Mouse (Mus musculus) kidney, adult 2 months (tissue): Measurements from ENCODE around the gene Pfdn6. TPM values are rescaled to one million over a fixed set of nuclear protein-coding genes. Genes with fewer than 3 reads are reported as not detected.
"Not testable (repeated sequence)": the region's sequence is repeated elsewhere in the genome, so short reads cannot be mapped to it uniquely, and the experiment has no call there.

Experiments used
- DNase-seq: peaks from one replicate; pipeline ENCODE4 v3.0.0; 2021
- H3K27ac ChIP-seq: fragments of 200-500 bp; 2 replicates; pipeline ENCODE4 v1.5.1; 2012; ENCODE audit warnings: low read depth, low read length, control low read depth, inconsistent platforms; ENCODE audit not compliant: insufficient read depth
- H3K27me3 ChIP-seq: fragments of 200-500 bp; replicated peaks from 2 replicates; pipeline ENCODE4 v1.6.1; 2012; ENCODE audit warnings: mild to moderate bottlenecking, moderate library complexity, low read length, inconsistent platforms; ENCODE audit not compliant: control insufficient read depth, insufficient read depth
- H3K36me3 ChIP-seq: fragments of 200-500 bp; 2 replicates; pipeline ENCODE4 v1.6.1; 2012; ENCODE audit warnings: mild to moderate bottlenecking, moderate library complexity, low read length, inconsistent platforms; ENCODE audit not compliant: control insufficient read depth, insufficient read depth
- H3K4me1 ChIP-seq: fragments of 200-500 bp; 2 replicates; pipeline ENCODE4 v1.6.1; 2011; ENCODE audit warnings: low read length; ENCODE audit not compliant: control insufficient read depth, insufficient read depth
- H3K4me3 ChIP-seq: fragments of 200-500 bp; 2 replicates; pipeline ENCODE4 v1.5.1; 2011; ENCODE audit warnings: mild to moderate bottlenecking, low read depth, low read length, control low read depth; ENCODE audit not compliant: insufficient read depth
- CTCF ChIP-seq: fragments of 200-500 bp; conservative IDR thresholded peaks from 2 replicates; pipeline ENCODE4 v1.5.1; 2011; ENCODE audit warnings: low read depth, mild to moderate bottlenecking, control low read depth, low read length, moderate library complexity, mixed read lengths; ENCODE audit not compliant: insufficient read depth, insufficient read length
- POLR2A ChIP-seq: fragments of 200-500 bp; IDR thresholded peaks from one replicate; pipeline ENCODE4 v1.6.1; 2011; ENCODE audit warnings: low read depth, low read length, control low read depth
- WGBS: fragments of 180-500 bp; shearing (Covaris S2); methylation state at CpG from one replicate; pipeline ENCODE4 v1.1.7; 2018; 5-methylcytosine and 5-hydroxymethylcytosine counted together
- polyA plus RNA-seq: library from polyadenylated mRNA; depleted of rRNA; stranded (reverse); fragments of >200 nt; gene quantifications from 2 replicates; pipeline ENCODE4 v1.2.3, GENCODE M21; 2012

The Pfdn6 gene
- polyA plus RNA-seq, 1 experiment, result 41.1 TPM

GRCm38 (mm10) chr17:33900989-33901314, 39.2 kb downstream of the Pfdn6 start:
- Histone ChIP-seq H3K36me3 (no peaks in the 10 kb centered on the region), H3K27me3 (no peaks in the 10 kb centered on the region), H3K27ac (no peak overlapping the region), H3K4me1 (no peaks in the 10 kb centered on the region), H3K4me3 (no peak overlapping the region)
- DNase-seq, result no peak
- TF ChIP-seq POLR2A (no peak), CTCF (no peak)
- 86% methylated on average over 4 of the region's 4 CpGs for WGBS

- Histone ChIP-seq H3K27me3 (no peaks in the 10 kb centered on the region), H3K4me1 (no peaks in the 10 kb centered on the region), H3K27ac (no peak overlapping the region), H3K36me3 (no peaks in the 10 kb centered on the region), H3K4me3 (no peak overlapping the region)
- WGBS, result 68% methylated on average over 7 of the region's 7 CpGs
- DNase-seq, result no peak
- TF ChIP-seq CTCF (no peak), POLR2A (no peak)
Observed at GRCm38 (mm10) chr17:33900281-33900988, 39.7 kb downstream of the Pfdn6 start.

GRCm38 (mm10) chr17:33899642-33900041, 40.5 kb downstream of the Pfdn6 start:
- no peak overlapping the region for H3K4me3 ChIP-seq
- WGBS, result 78% methylated on average over 4 of the region's 4 CpGs
- TF ChIP-seq POLR2A (no peak), CTCF (no peak)
- no peaks in the 10 kb centered on the region for H3K4me1 ChIP-seq
- no peak for DNase-seq
- no peak overlapping the region for H3K27ac ChIP-seq
- no peaks in the 10 kb centered on the region for H3K36me3 ChIP-seq
- H3K27me3 ChIP-seq, result no peaks in the 10 kb centered on the region

GRCm38 (mm10) chr17:33898193-33898592, 42.0 kb downstream of the Pfdn6 start:
- DNase-seq, H3K27ac ChIP-seq: not testable (repeated sequence)

GRCm38 (mm10) chr17:33897114-33897794, 42.9 kb downstream of the Pfdn6 start:
- TF ChIP-seq POLR2A (no peak), CTCF (peak; percentile 63)
- H3K4me1 ChIP-seq, result no peaks in the 10 kb centered on the region
- no peaks in the 10 kb centered on the region for H3K36me3 ChIP-seq
- H3K27me3 ChIP-seq, result no peaks in the 10 kb centered on the region
- DNase-seq, result peak; percentile 57
- no peak overlapping the region for H3K4me3 ChIP-seq
- 43% methylated on average over 6 of the region's 6 CpGs for WGBS
- no peak overlapping the region for H3K27ac ChIP-seq

More at GRCm38 (mm10) chr17:33898193-33898592, 42.0 kb downstream of the Pfdn6 start:
- WGBS, result 84% methylated on average over 4 of the region's 4 CpGs
- not testable (repeated sequence) for H3K4me3 ChIP-seq, H3K36me3 ChIP-seq, H3K4me1 ChIP-seq, H3K27me3 ChIP-seq

- not testable (repeated sequence) for H3K4me3 ChIP-seq, H3K36me3 ChIP-seq, H3K4me1 ChIP-seq, DNase-seq, H3K27me3 ChIP-seq, H3K27ac ChIP-seq
- WGBS, result 86% methylated on average over 4 of the region's 4 CpGs
Observed at GRCm38 (mm10) chr17:33893011-33893410, 47.1 kb downstream of the Pfdn6 start.

- no peaks in the 10 kb centered on the region for H3K4me1 ChIP-seq
- 38% methylated on average over 7 of the region's 7 CpGs for WGBS
Observed at GRCm38 (mm10) chr17:33892429-33892828, 47.7 kb downstream of the Pfdn6 start.

GRCm38 (mm10) chr17:33891892-33892291, 48.3 kb downstream of the Pfdn6 start:
- not testable (repeated sequence) for H3K4me3 ChIP-seq, H3K27me3 ChIP-seq, H3K27ac ChIP-seq, H3K36me3 ChIP-seq, DNase-seq, H3K4me1 ChIP-seq
- WGBS, result 73% methylated on average over 6 of the region's 6 CpGs

More at GRCm38 (mm10) chr17:33892429-33892828, 47.7 kb downstream of the Pfdn6 start:
- H3K27ac ChIP-seq, result no peak overlapping the region
- TF ChIP-seq CTCF (no peak), POLR2A (no peak)
- DNase-seq, result no peak
- no peaks in the 10 kb centered on the region for H3K27me3 ChIP-seq
- H3K4me3 ChIP-seq, result no peak overlapping the region
- no peaks in the 10 kb centered on the region for H3K36me3 ChIP-seq
